Mouse (Mus musculus) G1E (cell line): ENCODE results near the gene Sh3rf3. TPM values are rescaled to one million over a fixed set of nuclear protein-coding genes. Genes with fewer than 3 reads are reported as not detected.

Source experiments
- ATAC-seq: 2 replicates; pipeline ENCODE4 v1.8.0; 2016; ENCODE audit warnings: mild to moderate bottlenecking; ENCODE audit not compliant: insufficient number of reproducible peaks, poor library complexity, low FRiP score, severe bottlenecking; ENCODE audit errors: extremely low read depth
- DNase-seq: peaks from one replicate; pipeline ENCODE4 v3.0.0; 2012; ENCODE audit warnings: low spot score
- H3K27me3 ChIP-seq: 2 replicates; pipeline ENCODE4 v1.6.1; 2012; ENCODE audit warnings: mild to moderate bottlenecking, low read length, inconsistent platforms; ENCODE audit not compliant: insufficient read depth
- H3K36me3 ChIP-seq: replicated peaks from 2 replicates; pipeline ENCODE3; 2012; ENCODE audit warnings: mild to moderate bottlenecking, inconsistent platforms
- H3K4me1 ChIP-seq: 2 replicates; pipeline ENCODE4 v1.6.1; 2012; ENCODE audit warnings: low read depth, low read length, inconsistent platforms, mixed read lengths; ENCODE audit not compliant: insufficient read depth
- H3K4me3 ChIP-seq: 2 replicates; pipeline ENCODE4 v1.5.1; 2012; ENCODE audit warnings: low read depth, mild to moderate bottlenecking, inconsistent platforms, low read length, moderate library complexity, mixed read lengths
- H3K9me3 ChIP-seq: replicated peaks from 2 replicates; pipeline ENCODE4 v1.6.1; 2012; ENCODE audit warnings: inconsistent platforms
- CTCF ChIP-seq: IDR thresholded peaks from 2 replicates; pipeline ENCODE4 v1.5.1; 2012; ENCODE audit warnings: low read depth, low read length, inconsistent platforms, mixed read lengths
- GATA1 ChIP-seq: IDR thresholded peaks from 2 replicates; pipeline ENCODE4 v1.6.1; 2012; ENCODE audit warnings: borderline replicate concordance, low read length, inconsistent platforms, mixed read lengths
- GATA2 ChIP-seq: IDR thresholded peaks from 2 replicates; pipeline ENCODE4 v1.6.1; 2012; ENCODE audit warnings: low read depth, low read length, inconsistent platforms, borderline replicate concordance
- POLR2AphosphoS5 ChIP-seq: IDR thresholded peaks from 2 replicates; pipeline ENCODE4 v1.6.1; 2012; ENCODE audit warnings: low read depth, low read length, inconsistent platforms; ENCODE audit not compliant: insufficient replicate concordance
- TAL1 ChIP-seq: conservative IDR thresholded peaks from 2 replicates; pipeline ENCODE4 v1.6.1; 2012; ENCODE audit warnings: low read depth, low read length, inconsistent platforms, mixed read lengths
- polyA plus RNA-seq: library from polyadenylated mRNA; stranded (reverse); fragments of >175 nt; gene quantifications from 2 replicates; pipeline ENCODE4 v1.2.3, GENCODE M21; 2012
- total RNA-seq, 2 experiments: library from RNA; stranded (forward) in 1 of 2; stranded (reverse) in 1 of 2; fragments of 200-1000 nt in 1 of 2; fragments of >200 nt in 1 of 2; fragmentation: Nextera tagmentation in 1 of 2; gene quantifications; 2 replicates each; pipeline ENCODE4 v1.2.3; 2014 to 2017

Gene Sh3rf3
- total RNA-seq (2014; fragmentation: Nextera tagmentation) (not detected in 2 replicates), total RNA-seq (2017) (0.06 and 0.22 TPM in 2 replicates), polyA plus RNA-seq (not detected in 2 replicates)

GRCm38 (mm10) chr10:58813081-58813800, at the start of gene Sh3rf3:
Gene Sh3rf3, plus strand, starts transcription at chr10:58813359.
- Histone ChIP-seq H3K4me3 (no peak within 1 kb of the TSS), H3K27me3 (no peaks in the 10 kb centered on the region), H3K9me3 (peaks cover 14% of the 10 kb centered on the region), H3K36me3 (no peaks in the 10 kb centered on the region), H3K4me1 (no peaks in the 10 kb centered on the region)
- TF ChIP-seq GATA2, result no peak
- ATAC-seq (no peak), DNase-seq (no peak)

- no peaks in the 10 kb centered on the region for H3K4me1 ChIP-seq
- H3K9me3 ChIP-seq, result no peaks in the 10 kb centered on the region
- ATAC-seq (no peak), DNase-seq (no peak)
- no peaks in the 10 kb centered on the region for H3K36me3 ChIP-seq
- H3K4me3 ChIP-seq, result no peak overlapping the region
- no peaks in the 10 kb centered on the region for H3K27me3 ChIP-seq
- no peak for TF ChIP-seq CTCF
- no peak for TF ChIP-seq GATA2
These were observed 24.5 kb upstream of the Sh3rf3 start for GRCm38 (mm10) chr10:58788486-58789274.

- Histone ChIP-seq H3K4me3 (no peak overlapping the region), H3K27me3 (no peaks in the 10 kb centered on the region), H3K36me3 (no peaks in the 10 kb centered on the region), H3K4me1 (no peaks in the 10 kb centered on the region), H3K9me3 (no peaks in the 10 kb centered on the region)
- TF ChIP-seq POLR2AphosphoS5 (no peak), CTCF (no peak), GATA1 (no peak), TAL1 (no peak), GATA2 (no peak)
- no peak for DNase-seq
- no peak for ATAC-seq
These were observed 15.6 kb upstream of the Sh3rf3 start for GRCm38 (mm10) chr10:58797555-58797954.

GRCm38 (mm10) chr10:58798156-58798555, 15.0 kb upstream of the Sh3rf3 start:
- Histone ChIP-seq H3K4me3 (no peak overlapping the region), H3K9me3 (no peaks in the 10 kb centered on the region), H3K36me3 (no peaks in the 10 kb centered on the region), H3K4me1 (no peaks in the 10 kb centered on the region), H3K27me3 (no peaks in the 10 kb centered on the region)
- no peak for TF ChIP-seq CTCF
- TF ChIP-seq TAL1, result no peak
- no peak for TF ChIP-seq GATA2
- no peak for TF ChIP-seq POLR2AphosphoS5
- DNase-seq, result no peak
- ATAC-seq, result no peak

- Histone ChIP-seq H3K36me3 (no peaks in the 10 kb centered on the region), H3K4me3 (no peak overlapping the region), H3K27me3 (no peaks in the 10 kb centered on the region), H3K4me1 (no peaks in the 10 kb centered on the region), H3K9me3 (no peaks in the 10 kb centered on the region)
- TF ChIP-seq POLR2AphosphoS5, result no peak
- no peak for TF ChIP-seq TAL1
- TF ChIP-seq GATA1, result no peak
- TF ChIP-seq CTCF, result no peak
- no peak for TF ChIP-seq GATA2
- DNase-seq (no peak), ATAC-seq (no peak)
These were observed 12.1 kb upstream of the Sh3rf3 start for GRCm38 (mm10) chr10:58800996-58801433.

- no peaks in the 10 kb centered on the region for H3K4me1 ChIP-seq
- no peak for ATAC-seq
- no peaks in the 10 kb centered on the region for H3K27me3 ChIP-seq
- no peak for DNase-seq
- H3K9me3 ChIP-seq, result no peaks in the 10 kb centered on the region
- no peak for TF ChIP-seq POLR2AphosphoS5
- no peak for TF ChIP-seq TAL1
- no peak for TF ChIP-seq GATA2
- TF ChIP-seq CTCF, result no peak
- no peak overlapping the region for H3K4me3 ChIP-seq
- no peaks in the 10 kb centered on the region for H3K36me3 ChIP-seq
These were observed 10.8 kb upstream of the Sh3rf3 start for GRCm38 (mm10) chr10:58802391-58802790.
